Mouse (Mus musculus): ENCODE data around the gene Mrpl24. TPM values are rescaled to one million over a fixed set of nuclear protein-coding genes. Genes with fewer than 3 reads are reported as not detected.

Gene Mrpl24
- total RNA-seq, 2 experiments from 2014 or later: 111 to 121 TPM

- no peak for DNase-seq (ENCODE audit: low spot score in 2 of 2)
Observed at GRCm38 (mm10) chr3:87909381-87909780, 9.9 kb upstream of the Mrpl24 start.

- no peak for DNase-seq (ENCODE audit: low spot score in 2 of 2)
Observed at GRCm38 (mm10) chr3:87909874-87910273, 9.4 kb upstream of the Mrpl24 start.

- DNase-seq (ENCODE audit: low spot score in 2 of 2): peak; percentile 67 to 76
Observed at GRCm38 (mm10) chr3:87910573-87911141, 8.6 kb upstream of the Mrpl24 start.

- DNase-seq (ENCODE audit: low spot score in 2 of 2): no peak
Observed at GRCm38 (mm10) chr3:87913491-87913890, 5.8 kb upstream of the Mrpl24 start.

GRCm38 (mm10) chr3:87913891-87914290, 5.4 kb upstream of the Mrpl24 start:
- DNase-seq (ENCODE audit: low spot score in 2 of 2): no peak

- no peak for DNase-seq (ENCODE audit: low spot score in 2 of 2)
Observed at GRCm38 (mm10) chr3:87916990-87917389, 2.3 kb upstream of the Mrpl24 start.

GRCm38 (mm10) chr3:87918551-87918950, 755 bp upstream of the Mrpl24 start:
- DNase-seq (ENCODE audit: low spot score in 2 of 2): no peak

GRCm38 (mm10) chr3:87920270-87920943, 1.1 kb downstream of the Mrpl24 start:
- no peak for DNase-seq (ENCODE audit: low spot score in 2 of 2)

GRCm38 (mm10) chr3:87924996-87925395, 5.7 kb downstream of the Mrpl24 start:
- no peak for DNase-seq (ENCODE audit: low spot score in 2 of 2)

GRCm38 (mm10) chr3:87927452-87927851, 8.1 kb downstream of the Mrpl24 start:
- no peak for DNase-seq (ENCODE audit: low spot score in 2 of 2)

- no peak for DNase-seq (ENCODE audit: low spot score in 2 of 2)
Observed at GRCm38 (mm10) chr3:87929341-87930077, 10.2 kb downstream of the Mrpl24 start.

- DNase-seq (ENCODE audit: low spot score in 2 of 2): peak; percentile 96 to 97
Observed at GRCm38 (mm10) chr3:87930078-87930795, 10.9 kb downstream of the Mrpl24 start, which contains the start of the genes Isg20l2 and Rrnad1. TSS of gene Isg20l2 (plus strand) at chr3:87930314. TSS of gene Rrnad1 (minus strand) at chr3:87930717.

- DNase-seq (ENCODE audit: low spot score in 2 of 2): no peak
Observed at GRCm38 (mm10) chr3:87934026-87934425, 14.7 kb downstream of the Mrpl24 start.

- DNase-seq (ENCODE audit: low spot score in 2 of 2): no peak
Observed at GRCm38 (mm10) chr3:87934501-87934900, 15.2 kb downstream of the Mrpl24 start.

- DNase-seq (ENCODE audit: low spot score in 2 of 2): no peak
Observed at GRCm38 (mm10) chr3:87935201-87935600, 15.9 kb downstream of the Mrpl24 start.

GRCm38 (mm10) chr3:87935776-87936175, 16.5 kb downstream of the Mrpl24 start:
- peak; percentile 79 to 84 for DNase-seq (ENCODE audit: low spot score in 2 of 2)

GRCm38 (mm10) chr3:87940611-87941010, 21.3 kb downstream of the Mrpl24 start:
- DNase-seq (ENCODE audit: low spot score in 2 of 2): no peak

- no peak for DNase-seq (ENCODE audit: low spot score in 2 of 2)
Observed at GRCm38 (mm10) chr3:87942471-87942870, 23.2 kb downstream of the Mrpl24 start.

- no peak for DNase-seq (ENCODE audit: low spot score in 2 of 2)
Observed at GRCm38 (mm10) chr3:87943586-87943985, 24.3 kb downstream of the Mrpl24 start.

- no peak for DNase-seq (ENCODE audit: low spot score in 2 of 2)
Observed at GRCm38 (mm10) chr3:87944838-87945600, 25.7 kb downstream of the Mrpl24 start.

All from adrenal gland, adult 18-20 months (tissue).